Mouse (Mus musculus): ENCODE measurements around the gene A430005L14Rik. TPM values are rescaled to one million over a fixed set of nuclear protein-coding genes. Genes with fewer than 3 reads are reported as not detected.

The A430005L14Rik gene
- polyA plus RNA-seq, 1 experiment, result 39.8 TPM

GRCm38 (mm10) chr4:154010907-154011645, 54.0 kb downstream of the A430005L14Rik start:
- WGBS, result 39% methylated on average over 13 of the region's 13 CpGs
- Histone ChIP-seq H3K4me3 (ENCODE audit: control insufficient read depth, insufficient read depth, low read length) (peak overlapping the region; percentile 96), H3K27me3 (ENCODE audit: control insufficient read depth, insufficient read depth, low read length) (no peaks in the 10 kb centered on the region), H3K36me3 (ENCODE audit: control insufficient read depth, insufficient read depth, low read length) (peaks cover 4% of the 10 kb centered on the region), H3K4me1 (replicated peaks; ENCODE audit: control insufficient read depth, insufficient read depth, low read length) (peaks cover 23% of the 10 kb centered on the region), H3K27ac (ENCODE audit: control insufficient read depth, insufficient read depth, low read length) (no peak overlapping the region)
- no peak for TF ChIP-seq POLR2A (IDR thresholded peaks at IDR 0.05; ENCODE audit: control insufficient read depth, extremely low read depth, insufficient read depth, low read length, poor library complexity)
- TF ChIP-seq CTCF (IDR thresholded peaks at IDR 0.05; ENCODE audit: borderline replicate concordance, control insufficient read depth, extremely low read depth, insufficient read depth, low read length, poor library complexity), result no peak
- DNase-seq, result no peak

Other genes starting within 250 kb of the A430005L14Rik start
- 50.1 and 54.6 TPM in 2 replicates for gene Dffb, start 17.9 kb downstream of the A430005L14Rik start, polyA plus RNA-seq (2012; rRNA removed)
- 24.5 and 24.6 TPM in 2 replicates for gene Cep104, start 18.0 kb downstream of the A430005L14Rik start, polyA plus RNA-seq (2012; rRNA removed)
- 118 and 144 TPM in 2 replicates for gene Lrrc47, start 54.5 kb downstream of the A430005L14Rik start, polyA plus RNA-seq (2012; rRNA removed)
- 12.0 and 24.3 TPM in 2 replicates for gene Smim1, start 69.0 kb downstream of the A430005L14Rik start, polyA plus RNA-seq (2012; rRNA removed)
- 0.05 and 0.08 TPM in 2 replicates for gene Ccdc27, start 85.4 kb downstream of the A430005L14Rik start, polyA plus RNA-seq (2012; rRNA removed)
- gene Trp73, start 183.0 kb downstream of the A430005L14Rik start, polyA plus RNA-seq (2012; rRNA removed), result 1.0 and 1.4 TPM in 2 replicates
- 64.7 and 69.3 TPM in 2 replicates for gene Wrap73, start 185.1 kb downstream of the A430005L14Rik start, polyA plus RNA-seq (2012; rRNA removed)
- 227 and 244 TPM in 2 replicates for gene Tprgl, start 203.4 kb downstream of the A430005L14Rik start, polyA plus RNA-seq (2012; rRNA removed)
- 11.0 and 19.0 TPM in 2 replicates for gene Megf6, start 213.5 kb downstream of the A430005L14Rik start, polyA plus RNA-seq (2012; rRNA removed)